Mouse (Mus musculus): ENCODE measurements at regions not wholly inside any gene's neighbourhood (a gene's known extent, or its start where the extent isn't known, plus 50 kb on each side); places are given as distances from the start of the nearest gene placed in this dataset.

DNA sequence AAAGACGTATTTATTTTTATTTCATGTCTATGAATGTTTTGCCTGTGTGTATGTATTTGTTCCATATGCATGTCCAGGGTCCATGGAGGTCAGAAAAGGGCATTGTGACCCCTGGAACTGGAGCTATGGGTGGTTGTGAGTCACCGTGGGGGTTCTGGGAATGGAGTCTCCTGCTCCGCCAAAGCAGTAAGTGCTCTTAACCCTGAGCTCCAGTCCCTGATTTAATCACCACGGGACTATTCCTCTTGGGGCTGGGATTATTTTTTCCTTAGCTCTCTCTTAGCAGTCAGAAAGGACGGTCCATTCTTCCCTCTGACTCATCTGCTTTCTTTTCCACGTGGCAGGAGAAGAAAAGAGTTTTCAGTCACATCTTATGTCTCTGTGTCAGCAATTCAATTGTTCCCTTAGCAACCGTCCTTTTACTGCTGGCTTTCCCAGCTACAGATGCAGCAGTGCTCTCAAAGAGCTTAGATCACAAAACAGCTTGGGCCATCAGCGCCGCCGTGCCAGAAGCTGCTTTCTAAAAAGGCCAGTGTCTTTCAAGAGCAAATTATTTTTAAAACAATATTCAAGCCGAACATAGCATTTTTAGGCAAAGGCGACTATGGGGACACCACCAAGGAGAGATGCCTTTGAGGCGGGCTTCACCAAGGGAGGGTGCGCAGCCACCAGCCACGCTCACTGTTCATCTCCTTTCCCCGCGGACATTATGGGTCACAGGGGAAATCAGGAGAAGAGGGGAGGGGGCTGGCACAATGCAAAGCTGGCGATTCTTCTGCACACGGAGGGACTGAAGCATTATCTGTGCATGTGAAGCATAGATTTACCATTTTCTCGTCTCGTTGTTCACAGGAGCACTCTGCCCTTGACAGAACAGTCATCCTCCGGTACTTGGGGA is 110.8 kb downstream of the Map3k7 start:
- TF ChIP-seq EP300 (IDR thresholded peaks at IDR 0.05) (no peak), CTCF (IDR thresholded peaks at IDR 0.05) (no peak)

Data from lung, postnatal 0 days (tissue).